Mouse (Mus musculus) layer of hippocampus, postnatal 36 days (tissue): ENCODE data around the gene Ppih. TPM values are rescaled to one million over a fixed set of nuclear protein-coding genes. Genes with fewer than 3 reads are reported as not detected.

ENCODE experiments used
- DNase-seq, 2 experiments: peaks; one replicate each; pipeline ENCODE4 v3.0.0; 2022
- total RNA-seq, 2 experiments: library from RNA; stranded (reverse); gene quantifications; 2 replicates each; pipeline ENCODE4 v1.2.3; 2021

Gene Ppih
- 10 to 100 TPM; 17.5 to 20.6 TPM for total RNA-seq

DNA sequence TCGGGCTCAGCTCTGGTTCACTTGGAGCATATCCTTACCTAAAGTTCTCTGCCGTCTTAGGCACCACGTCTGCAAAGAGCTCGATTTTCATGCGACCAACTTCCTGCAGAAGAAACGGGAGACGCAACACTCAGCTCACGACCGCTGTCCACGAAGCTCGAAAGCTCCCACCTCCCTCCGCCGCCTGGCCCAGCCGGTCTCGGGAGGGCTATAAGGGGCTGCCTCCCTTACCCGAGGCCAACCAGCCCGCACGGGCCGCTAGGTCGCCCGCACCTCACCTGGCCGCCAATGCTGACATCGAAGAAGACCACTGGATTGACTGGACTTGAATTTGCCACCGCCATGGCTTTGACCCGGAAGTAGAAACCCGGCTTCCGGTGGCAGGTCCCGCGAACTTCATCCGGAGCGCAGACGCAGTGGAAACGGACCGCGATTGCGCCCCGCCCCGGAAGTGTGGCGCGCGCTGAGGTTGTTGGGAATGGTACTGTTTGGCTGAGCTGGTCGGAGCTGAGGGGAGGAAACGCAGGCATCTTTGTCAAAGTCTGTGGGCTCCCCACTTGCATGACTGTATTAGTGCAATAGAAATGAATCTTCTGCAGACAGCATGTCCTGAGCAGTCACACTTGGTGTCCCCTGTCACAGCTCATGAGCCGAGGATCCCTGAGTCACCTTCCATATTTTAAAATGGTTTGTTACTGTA, at the start of gene Ppih:
Gene Ppih, minus strand, starts transcription at position 416 of the 700 bp plus-strand sequence.
- peak; percentile 95 for DNase-seq

DNA sequence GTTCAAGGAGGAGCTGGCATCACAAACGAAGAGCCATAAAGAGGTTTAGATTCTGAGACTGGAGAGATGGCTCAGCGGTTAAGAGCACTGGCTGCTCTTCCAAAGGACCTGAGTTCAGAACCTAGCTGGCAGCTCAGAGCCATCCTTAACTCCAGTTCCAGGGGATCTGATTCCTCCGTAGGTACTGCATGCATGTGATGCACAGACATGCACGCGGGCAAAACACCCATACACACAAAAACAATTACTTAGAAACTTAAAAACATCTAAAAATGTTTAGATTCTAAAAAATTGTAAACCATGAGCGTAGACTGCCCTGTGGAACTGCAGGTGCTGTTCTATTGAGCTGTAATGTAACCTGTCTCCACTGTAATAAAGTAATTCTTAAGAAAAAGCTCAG, 49.1 kb upstream of the Ppih start:
- no peak for DNase-seq

DNA sequence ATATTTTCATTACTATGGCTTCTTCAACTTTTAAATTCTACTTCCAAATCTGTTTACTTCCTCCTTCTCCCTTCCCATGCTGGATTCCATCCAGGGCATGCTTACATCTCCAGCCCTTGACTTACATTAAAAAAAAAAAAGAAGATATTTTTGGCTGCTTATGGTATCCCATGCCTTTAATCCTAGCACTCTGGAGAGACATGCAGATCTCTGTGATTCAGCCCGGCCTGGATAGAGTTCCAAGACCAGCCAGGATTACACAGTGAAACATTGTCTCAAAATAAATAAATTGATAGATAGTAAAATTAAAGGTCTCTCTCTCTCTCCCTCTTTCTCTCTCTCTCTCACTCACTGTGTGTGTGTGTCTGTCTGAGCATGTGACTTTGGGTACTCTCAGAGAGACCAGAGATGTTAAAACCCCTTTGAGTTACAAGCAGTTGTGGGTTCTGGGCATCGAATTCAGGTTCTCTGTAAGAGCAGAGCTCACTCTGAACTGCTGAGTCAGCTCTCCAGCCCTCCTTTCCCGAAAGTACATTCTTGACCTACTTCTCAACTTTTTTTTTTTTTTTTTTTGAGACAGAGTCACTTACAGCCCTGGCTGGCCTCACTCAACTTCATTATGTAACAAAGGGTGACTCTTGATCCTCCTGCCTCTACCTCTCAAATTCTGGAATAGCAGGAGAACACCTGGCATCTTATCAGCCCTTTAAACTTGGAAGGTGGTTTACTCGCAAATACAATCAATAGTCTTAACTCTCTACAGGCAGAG, 46.6 kb upstream of the Ppih start:
- DNase-seq, result no peak

DNA sequence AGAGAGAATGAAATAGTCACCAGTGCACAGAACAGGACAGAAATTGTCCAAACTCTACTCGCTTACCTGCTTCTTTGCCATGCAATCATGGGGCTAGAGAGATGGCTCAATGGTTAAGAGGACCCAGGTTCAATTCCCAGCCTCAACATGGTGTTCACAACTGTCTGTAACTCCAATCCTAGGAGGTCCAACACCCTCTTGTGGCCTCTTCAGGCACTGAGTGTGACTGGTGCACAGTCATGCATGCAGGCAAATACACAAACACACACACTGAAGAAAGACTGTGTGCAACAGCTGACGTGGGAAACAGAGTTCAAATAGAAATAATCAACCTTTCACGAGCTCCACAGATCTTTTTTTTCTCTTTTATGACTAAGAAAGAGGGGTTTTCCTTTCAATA, 41.9 kb upstream of the Ppih start:
- no peak for DNase-seq

DNA sequence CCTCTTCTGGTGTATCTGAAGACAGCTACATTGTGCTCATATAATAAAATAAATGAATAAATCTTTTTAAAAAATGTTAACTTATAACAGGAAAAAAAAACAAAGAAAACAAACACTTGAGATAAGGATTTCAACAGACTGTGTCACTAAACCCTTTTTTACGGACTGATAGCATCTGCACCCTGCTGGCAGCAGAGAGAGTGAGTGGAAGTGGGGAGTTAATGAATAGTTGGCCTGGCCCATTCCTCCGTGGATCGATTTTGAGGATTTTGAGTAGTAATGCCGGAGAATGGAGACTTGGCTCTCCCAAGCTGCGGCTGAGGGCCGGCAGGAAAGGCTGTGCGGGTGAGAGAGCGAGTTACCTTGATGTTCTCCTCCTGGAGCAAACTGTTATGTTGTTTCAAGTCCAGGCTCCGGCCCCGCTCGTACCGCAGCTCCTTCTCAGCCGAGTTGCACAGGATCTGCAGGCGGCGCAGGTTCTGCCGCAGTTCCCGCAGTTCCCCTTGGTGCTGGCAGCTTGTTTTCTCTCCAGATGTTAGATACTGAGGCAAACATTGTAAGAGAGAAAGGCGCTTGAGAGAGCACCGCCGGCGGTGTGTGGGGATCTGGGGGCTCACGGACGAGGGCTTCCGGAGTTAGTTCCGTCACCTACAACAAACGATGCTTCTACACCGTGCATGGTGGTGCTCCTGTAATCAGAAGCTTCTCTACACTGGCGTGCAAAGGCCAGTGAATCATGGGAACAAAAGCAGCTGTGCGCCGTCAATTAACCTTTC, 39.0 kb upstream of the Ppih start:
- peak; percentile 11 to 24 for DNase-seq

DNA sequence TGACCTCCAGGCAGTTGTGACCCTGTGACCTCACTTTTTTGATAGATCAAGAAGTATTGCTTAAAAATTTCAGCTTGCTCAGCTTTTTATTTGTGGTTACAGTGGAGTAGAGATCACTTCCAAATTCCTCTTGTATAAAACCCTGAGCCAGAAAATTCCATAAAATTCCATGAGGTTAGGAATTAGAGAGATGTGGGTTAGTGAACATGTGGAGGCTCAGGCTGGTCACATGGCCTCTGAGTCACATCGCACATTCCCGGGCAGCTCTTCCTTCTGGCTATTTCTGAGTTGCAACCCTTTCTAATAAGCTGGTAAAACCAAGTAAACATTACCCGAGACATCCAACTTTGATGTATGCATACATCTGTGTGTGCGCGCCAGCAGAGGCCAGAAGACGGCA, 25.2 kb upstream of the Ppih start:
- no peak for DNase-seq

DNA sequence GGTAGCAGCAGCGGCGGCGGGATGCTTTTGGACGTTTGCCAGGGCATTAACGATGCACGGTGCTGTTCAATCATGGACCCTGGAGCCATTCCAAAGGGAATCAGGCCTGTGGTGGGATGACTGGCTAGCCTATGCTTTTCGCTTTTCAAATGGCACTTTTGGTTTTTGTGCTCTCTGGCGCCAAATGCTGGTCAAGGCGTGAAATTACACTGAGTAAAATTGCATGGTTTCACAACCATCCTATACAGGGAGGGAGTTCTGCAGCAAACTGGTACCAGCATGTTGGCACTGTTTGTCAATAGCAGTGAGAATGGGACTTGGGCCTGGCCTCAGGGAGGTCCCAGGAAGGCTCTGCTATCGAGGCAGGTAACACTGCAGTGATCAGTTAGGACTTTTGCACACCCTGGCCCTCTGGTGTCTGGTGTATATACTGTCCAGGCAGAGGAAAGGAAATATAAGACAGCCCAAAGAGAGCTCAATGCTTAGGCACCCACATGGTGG, 18.6 kb upstream of the Ppih start:
- peak; percentile 19 to 33 for DNase-seq

DNA sequence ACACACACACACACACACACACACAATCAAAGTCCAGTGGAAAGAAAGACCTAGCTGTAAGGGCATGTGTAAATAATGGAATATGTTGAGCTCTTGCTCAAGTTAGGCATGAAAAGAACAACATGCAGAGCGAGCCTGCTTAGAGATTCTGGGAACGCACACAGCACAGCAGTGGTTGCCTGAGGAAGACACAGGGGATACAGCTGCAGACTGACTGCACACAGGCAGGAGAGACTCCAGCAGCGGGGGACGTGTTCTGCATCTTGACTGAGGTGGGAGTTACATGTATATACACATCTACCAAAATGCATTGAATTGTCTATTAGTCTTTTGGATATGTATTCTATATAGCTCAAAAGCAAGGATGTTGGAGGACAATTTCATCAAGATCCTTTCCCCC, 18.1 kb upstream of the Ppih start:
- peak in 1 of 2 experiments; percentile 13 for DNase-seq

DNA sequence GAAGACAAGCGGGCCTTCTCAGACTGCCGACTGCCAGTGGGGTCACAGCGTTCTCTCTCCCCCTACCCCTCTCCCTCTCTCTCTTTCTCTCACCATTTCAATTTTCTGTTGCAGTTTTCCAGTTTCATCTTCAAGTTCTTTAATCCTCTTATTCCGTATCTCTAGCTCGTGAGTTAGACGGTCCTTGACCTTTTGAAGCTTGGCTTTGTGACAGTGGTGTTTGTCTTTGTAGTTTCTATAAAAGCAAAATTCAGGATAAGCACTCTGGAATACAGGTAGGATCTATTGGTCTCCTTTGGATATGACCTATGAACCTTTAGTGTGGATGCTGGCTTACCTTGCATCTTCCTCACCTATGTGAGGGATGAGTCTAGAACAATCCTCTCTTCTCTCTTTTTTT, 13.1 kb upstream of the Ppih start:
- DNase-seq, result no peak

DNA sequence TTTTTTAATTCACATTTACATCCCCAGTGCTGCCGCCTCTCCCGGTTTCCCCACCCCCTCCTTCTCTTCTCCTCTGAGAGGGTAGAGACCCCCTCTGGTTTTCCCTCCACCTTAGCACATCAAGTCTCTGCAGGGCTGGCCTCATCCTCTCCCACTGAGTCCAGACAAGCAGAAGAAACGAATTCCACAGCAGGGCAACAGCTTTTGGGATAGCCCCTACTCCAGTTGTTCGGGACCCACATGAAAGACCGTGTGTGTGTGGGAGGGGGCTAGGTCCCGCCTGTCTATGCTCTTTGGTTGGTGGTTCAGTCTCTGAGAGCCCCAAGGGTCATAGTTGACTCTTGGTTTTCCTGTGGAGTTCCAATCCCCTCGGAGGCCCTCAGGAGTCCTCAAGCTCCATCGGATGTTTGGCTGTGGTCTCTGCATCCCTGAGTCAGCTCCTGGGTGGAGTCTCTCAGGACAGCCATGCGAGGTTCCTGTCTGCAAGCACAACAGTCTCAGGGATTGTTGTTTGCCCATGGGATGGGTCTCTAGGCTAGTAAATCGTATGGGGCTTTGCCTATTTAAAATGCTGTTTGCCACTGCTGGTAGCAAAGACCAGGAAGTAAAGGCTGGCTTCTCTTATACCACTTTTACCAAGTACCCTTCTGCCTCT, 677 bp upstream of the Ppih start:
- peak; percentile 1 to 3 for DNase-seq

DNA sequence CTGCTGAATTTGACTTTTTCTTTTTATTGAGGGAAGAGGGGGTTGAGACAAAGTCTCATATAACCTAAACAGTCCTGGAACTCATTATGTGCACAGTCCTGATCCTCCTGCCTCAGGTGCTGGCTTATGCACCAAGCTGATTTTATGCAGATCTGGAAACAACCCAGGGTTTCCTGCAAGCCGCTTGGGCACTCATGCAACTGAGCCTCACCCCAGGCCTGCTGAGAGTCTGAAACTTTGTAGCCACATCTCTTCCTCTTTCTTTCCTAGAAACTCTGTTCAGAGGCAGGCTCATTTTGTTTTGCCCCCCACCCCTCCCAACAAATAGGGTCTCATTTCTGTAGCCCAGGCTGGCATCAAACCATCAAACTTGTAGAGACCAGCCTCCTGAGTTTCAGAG, 6.6 kb downstream of the Ppih start:
- no peak for DNase-seq

DNA sequence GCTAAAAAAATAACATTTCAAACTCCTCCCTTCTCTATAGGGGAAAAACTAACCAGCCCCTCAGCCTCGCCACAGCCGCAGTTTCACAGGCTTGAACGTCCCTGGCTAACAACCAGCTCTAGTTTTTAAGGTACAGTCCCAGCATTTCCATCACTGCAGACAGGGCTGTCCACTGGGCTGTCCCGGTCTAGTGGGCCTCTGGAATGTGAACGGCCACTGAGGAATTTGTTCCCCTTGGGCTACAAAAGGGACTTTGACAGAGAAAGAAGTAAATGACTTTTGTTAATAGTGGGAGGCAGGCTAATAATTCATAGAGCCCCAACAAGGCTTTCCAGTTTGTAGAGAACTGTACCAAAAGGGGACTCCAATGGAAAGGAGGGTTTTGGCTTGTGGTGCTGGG, 14.9 kb downstream of the Ppih start:
- no peak for DNase-seq

DNA sequence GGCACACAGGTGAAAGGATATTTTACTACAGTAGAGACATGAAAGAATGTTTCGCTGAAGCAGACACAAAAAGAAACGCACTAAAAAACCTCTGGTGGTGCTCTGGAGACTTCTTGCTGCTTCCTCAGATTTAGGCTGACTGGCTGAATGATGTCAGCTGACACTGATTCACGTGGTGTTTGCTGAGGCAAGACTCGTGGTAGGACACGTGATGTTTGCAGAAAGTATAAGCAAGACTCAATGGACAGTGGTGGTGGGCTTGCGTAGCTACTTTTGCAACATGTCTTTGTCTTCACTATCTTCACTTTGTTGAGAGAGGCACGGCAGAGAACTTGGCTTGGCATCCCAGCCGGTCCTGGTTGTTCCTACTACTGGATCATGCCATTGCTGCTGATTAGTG, 17.1 kb downstream of the Ppih start:
- DNase-seq, result no peak

DNA sequence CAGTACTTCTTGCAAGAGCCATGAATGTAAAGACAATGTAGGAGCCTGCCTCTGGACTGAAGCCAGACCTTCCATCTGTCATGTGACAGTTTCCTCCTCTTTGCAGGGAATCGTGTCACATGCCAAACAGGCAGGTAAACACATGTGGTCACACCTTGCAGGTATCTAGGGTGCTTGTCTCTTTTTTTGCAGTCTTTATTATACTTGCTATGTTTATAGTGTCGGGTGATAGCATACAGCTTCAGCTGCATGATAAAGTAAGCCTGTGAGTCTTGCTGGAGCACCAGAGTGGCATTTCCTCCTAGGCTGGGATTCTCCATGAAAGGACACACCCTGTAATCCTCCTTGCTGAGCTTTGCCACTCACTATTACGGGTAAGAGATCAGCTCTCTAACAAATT, 18.6 kb downstream of the Ppih start:
- DNase-seq, result no peak

DNA sequence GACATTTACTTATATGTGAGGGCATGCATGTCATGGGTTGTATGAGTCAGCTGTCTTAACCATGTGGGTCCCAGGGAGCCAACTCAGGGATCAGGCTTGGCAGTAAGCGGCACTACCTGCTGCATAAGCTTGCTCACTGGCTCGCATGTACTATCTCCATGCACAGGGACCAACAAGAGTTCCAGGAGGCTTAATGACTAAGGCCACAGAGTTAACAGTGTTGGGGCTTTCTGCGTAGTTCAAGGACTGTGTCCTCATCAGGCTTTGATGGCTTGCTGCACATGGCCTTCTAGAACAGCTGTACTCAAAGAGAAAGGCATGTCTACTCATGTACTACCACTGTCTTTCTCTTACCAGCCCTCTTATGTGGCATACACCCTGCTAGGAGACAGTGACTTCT, 19.6 kb downstream of the Ppih start:
- no peak for DNase-seq

DNA sequence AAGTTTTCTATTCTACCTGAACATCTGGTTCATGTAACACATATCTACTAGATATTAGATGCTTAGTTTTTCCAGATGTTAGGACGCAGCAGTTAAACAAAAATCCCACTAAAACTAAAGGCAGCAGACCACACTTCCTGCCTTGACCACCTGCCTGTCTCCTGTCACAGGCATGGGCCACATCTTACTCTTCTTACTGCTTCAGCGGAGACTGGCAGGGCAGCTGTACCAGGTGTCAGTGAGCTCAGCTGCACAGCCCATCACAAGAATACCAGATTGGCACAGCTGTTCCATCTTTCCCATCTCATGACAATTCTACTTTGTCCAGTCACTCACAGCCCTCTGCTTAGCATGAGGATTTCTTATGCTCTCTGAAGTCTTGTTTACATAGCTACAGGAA, 23.0 kb downstream of the Ppih start:
- no peak for DNase-seq

DNA sequence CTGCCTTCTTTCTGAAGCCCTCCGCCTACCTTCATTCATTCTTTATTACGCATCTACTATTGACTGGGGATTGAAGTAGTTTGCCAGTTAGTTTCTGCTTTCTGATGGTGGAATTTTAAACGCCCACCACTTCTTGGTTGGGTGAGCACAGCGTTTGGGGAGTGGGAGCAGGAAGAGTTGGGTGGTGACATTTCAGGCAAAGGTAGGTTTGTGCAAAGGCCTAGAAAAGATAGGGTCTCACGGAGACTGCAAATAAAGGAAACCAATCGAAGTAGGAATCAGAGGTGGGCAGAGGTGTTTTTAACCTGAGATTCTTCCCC, 25.3 kb downstream of the Ppih start:
- DNase-seq, result no peak

DNA sequence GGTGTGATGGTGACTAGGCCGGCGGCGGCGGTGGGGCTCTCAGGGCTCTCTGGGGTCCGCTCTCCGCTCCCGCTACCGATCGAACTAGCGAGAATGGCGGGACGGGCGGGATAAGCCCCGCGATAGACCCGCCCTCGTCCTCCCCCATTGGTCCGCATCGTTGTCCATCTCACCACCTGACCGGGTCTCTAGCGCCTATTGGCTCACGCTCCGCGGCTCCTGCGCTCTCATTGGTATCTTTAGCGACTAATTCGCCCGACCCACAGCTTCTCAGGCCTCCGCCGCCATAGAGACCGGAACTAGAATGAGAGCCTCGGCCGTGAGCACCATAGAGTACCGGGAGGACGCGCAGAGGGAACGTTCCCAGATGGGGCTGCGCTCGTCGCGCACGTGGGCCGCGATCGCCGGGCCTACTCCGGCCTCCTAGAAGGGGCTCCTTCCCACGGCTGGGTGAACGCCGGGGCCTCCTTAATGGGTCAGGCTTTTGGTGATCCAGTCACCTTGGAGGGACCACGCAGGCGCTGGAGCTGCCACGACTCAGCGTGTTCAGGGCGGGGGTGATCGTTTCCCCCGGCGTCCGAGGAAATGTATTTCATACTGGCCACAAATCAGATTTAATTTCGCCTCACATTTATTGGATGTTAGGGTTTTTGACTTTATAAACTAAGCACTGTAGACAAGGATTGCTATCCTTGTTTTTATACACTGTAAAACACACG, 25.8 kb downstream of the Ppih start, which contains the start of gene Ybx1:
Gene Ybx1, minus strand, starts transcription at position 190 of the 719 bp plus-strand sequence.
- DNase-seq, result peak; percentile 100

DNA sequence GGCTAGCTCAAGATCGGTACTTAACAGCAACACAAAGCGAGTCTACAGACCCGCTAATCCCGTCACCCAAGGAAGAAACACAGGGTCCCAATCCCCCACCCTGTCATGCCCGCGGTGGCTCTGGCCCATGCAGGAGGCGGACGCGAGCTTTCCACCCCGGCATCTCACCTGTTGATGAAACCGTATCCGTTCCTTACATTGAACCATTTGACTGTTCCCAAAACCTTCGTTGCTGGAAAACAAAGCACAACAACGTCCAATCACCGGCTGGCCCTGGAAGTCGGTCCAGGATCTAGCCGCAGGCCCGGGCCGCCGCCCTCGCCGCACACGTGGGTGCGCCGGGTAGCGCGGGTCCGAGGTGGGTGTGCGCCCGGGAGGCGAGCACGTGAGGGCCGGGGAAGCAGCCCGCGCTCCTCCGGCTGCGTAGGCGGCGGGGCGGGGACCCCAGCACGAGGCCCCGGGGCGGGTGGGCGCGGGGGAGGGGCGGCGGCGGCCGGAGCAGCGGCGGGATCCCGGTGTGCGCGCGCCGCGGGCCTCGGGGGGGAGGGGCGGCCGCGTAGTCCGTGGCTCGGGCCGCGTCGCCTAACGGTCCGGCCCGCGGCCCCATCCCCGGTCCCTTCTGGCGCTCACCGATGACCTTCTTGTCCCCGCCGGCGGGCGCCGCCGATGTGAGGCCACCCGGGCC, 26.6 kb downstream of the Ppih start:
- DNase-seq, result peak; percentile 19 to 20

DNA sequence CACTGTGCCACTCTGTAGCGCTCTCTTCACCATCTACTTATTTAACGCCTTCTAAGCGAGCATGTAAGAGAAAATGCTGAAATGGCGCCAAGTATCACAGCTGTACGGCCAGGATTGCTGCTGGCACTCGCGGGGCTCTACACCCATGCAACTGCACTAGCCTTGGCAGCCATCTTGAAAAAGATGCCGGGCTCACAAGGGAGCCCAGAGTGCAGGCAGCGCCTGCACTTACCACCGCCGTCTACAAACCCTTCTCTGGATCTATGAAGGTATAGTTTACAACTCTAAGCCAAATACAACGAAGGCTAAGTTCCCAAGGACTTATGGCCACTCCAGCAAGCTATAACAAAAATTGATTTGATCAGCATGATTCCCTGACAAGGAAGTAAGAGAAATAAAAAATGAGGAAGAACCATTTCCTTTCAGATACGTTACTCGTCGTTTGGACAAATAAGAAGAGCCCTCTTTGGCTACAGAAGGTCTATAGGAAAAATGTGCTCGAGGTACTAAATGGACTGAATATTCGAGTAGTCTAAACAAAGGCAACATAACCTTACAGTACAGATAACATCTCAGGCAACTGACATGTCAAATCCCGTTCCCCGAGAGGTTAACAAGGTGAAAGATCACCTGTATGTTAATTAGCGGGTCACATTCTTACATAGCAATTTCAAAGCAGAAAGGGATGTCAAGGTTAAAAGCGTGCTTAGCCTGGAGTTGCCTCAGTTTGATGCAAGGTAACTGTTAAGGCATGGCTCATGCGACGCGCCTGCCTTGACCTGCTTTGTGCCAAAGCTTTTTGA, 27.4 kb downstream of the Ppih start:
- DNase-seq, result peak; percentile 54 to 57

DNA sequence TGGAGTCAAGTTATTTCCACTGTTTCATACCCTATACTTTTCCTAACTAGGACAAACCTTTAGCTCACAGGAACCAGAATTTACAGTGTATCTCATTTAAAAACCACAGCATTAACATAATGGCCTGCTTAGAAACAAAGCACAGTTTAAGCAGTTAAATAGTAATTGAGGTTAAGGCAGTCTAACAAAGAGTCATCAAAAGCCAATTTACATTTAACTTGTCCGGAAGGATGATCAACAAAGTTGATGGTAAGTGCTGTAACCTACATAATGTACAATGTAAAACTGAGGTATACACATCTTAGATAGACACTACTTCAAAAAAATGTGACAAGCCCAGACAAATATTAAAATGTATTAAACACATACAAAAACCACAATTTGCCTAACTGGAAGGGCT, 28.4 kb downstream of the Ppih start:
- no peak for DNase-seq
